In the genomic region with DNA sequence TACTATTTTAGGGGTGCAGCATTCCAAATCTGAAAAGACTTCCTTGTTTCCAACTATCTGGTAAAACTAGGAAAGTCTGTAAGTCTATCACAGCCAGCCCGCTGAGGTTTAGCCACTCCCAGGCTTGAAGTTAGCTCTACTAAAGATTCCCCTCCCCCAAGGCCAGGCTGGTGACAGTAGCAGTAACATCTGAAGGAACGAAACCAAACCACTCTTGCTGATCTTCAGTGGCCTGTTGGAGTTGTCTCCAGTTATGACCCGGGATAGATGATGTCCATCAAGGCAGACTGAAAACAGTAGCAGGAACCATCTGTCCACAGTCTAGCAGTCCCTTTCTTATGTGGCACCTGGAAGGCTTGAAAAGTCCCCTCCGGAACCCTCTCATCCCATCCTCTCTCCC, we compare ENCODE assay signal across 9 mouse cellular contexts. TPM values are rescaled to one million over a fixed set of nuclear protein-coding genes. Genes with fewer than 3 reads are reported as not detected.
A peak's percentile ranks its signal among the peaks of the same experiment; 100 is the strongest.
DNase-seq lines count a peak whose midpoint lies in the region; ATAC-seq lines count a peak whose summit lies in the region.
"Had no signal": no experiment of that assay in that cellular context is flagged by ENCODE, and none has a peak within 500 bp of the region (broad histone marks: within the 10 kb centered on the region; RNA-seq: fewer than 3 reads in every experiment).

No protein-coding gene starts in this region.

- peak overlapping the region; percentile 35 for H3K4me2 ChIP-seq in lung, embryonic 15.5 days

- no peaks in the 10 kb centered on the region for H3K36me3 ChIP-seq in lung, embryonic 15.5 days

- H3K9me3 ChIP-seq in lung, embryonic 15.5 days: no peaks in the 10 kb centered on the region

- H3K27ac ChIP-seq in lung, embryonic 15.5 days: no peak overlapping the region

- no peak for DNase-seq in lung, postnatal 10 days
- DNase-seq in NIH3T3 (ENCODE audit: low read depth): peak; percentile 11
- no peak for DNase-seq in testis, postnatal 14 days (ENCODE audit: low spot score)
- no peak for DNase-seq in adrenal gland, postnatal 10 days
- DNase-seq: cerebellum, postnatal 14 days; right cerebral cortex, postnatal 14 days had no signal

- H3K9ac ChIP-seq in lung, embryonic 15.5 days: no peak overlapping the region

- ATAC-seq in lung, embryonic 15.5 days (ENCODE audit: borderline replicate concordance, extremely low read depth, low FRiP score, low TSS enrichment): no peak
- ATAC-seq in erythroblast, adult 5-6 weeks (replicated peaks; ENCODE audit: low FRiP score, poor library complexity, severe bottlenecking): peak; percentile 43
- 0 out of 2 replicates have a peak, but pooled peaks have one; percentile 27 for ATAC-seq in megakaryocyte progenitor cell, adult 5-6 weeks (replicated peaks; ENCODE audit: poor library complexity)

- H3K4me3 ChIP-seq in lung, embryonic 15.5 days: peak overlapping the region; percentile 16

- H3K27me3 ChIP-seq in lung, embryonic 15.5 days: peaks cover 33% of the 10 kb centered on the region

- WGBS in lung, embryonic 15.5 days: 12% methylated on average over 4 of the region's 4 CpGs

- no peaks in the 10 kb centered on the region for H3K4me1 ChIP-seq in lung, embryonic 15.5 days

RNA-seq across cellular contexts. Expression of gene BC107364, which starts 24.8 kb away (rescaled TPM):
- 0.14 TPM in 1 of 2 replicates, not detected in the other for polyA plus RNA-seq in lung, embryonic 15.5 days (2015; fragmentation: Nextera tagmentation; extraction: Ambion mirVana)
- total RNA-seq in erythroblast, adult 5-6 weeks (2015; ENCODE audit: low replicate concordance): not detected in 2 replicates
- total RNA-seq in erythroblast, adult 5-6 weeks (2017; ENCODE audit: low replicate concordance): not detected in 2 replicates
- not detected in 2 replicates for total RNA-seq in megakaryocyte progenitor cell, adult 5-6 weeks (2015)
- not detected in 2 replicates for total RNA-seq in megakaryocyte progenitor cell, adult 5-6 weeks (2017)
- total RNA-seq in adrenal gland, postnatal 10 days (2021): not detected
